Mouse (Mus musculus) intestine, embryonic 14.5 days (tissue): ENCODE results near the gene Arhgap27. TPM values are rescaled to one million over a fixed set of nuclear protein-coding genes. Genes with fewer than 3 reads are reported as not detected.

ENCODE experiments used
- ATAC-seq: fragments of 200-750 bp; cut with Nextera tagmentation; replicated peaks from 2 replicates; pipeline ENCODE4 v1.8.0; 2017; ENCODE audit warnings: low read depth, moderate number of reproducible peaks, moderate TSS enrichment, moderate library complexity; ENCODE audit not compliant: low FRiP score, low TSS enrichment
- DNase-seq: peaks from one replicate; pipeline ENCODE4 v3.0.0-alpha.2; 2018; ENCODE audit warnings: low spot score
- H3K27ac ChIP-seq: fragments of 300-500 bp; sonication (generic); 2 replicates; pipeline ENCODE4 v1.5.1; 2014; ENCODE audit warnings: low read depth, mild to moderate bottlenecking, control low read depth
- H3K27me3 ChIP-seq: fragments of 300-500 bp; sonication (generic); replicated peaks from 2 replicates; pipeline ENCODE4 v1.6.1; 2014; ENCODE audit warnings: low read length, control low read depth; ENCODE audit not compliant: control insufficient read depth, insufficient read depth
- H3K36me3 ChIP-seq: fragments of 300-500 bp; sonication (generic); 2 replicates; pipeline ENCODE4 v1.6.1; 2014; ENCODE audit warnings: low read length, control low read depth; ENCODE audit not compliant: control insufficient read depth, insufficient read depth
- H3K4me1 ChIP-seq: fragments of 300-500 bp; sonication (generic); replicated peaks from 2 replicates; pipeline ENCODE4 v1.6.1; 2014; ENCODE audit warnings: low read length, control low read depth, mixed read lengths; ENCODE audit not compliant: control insufficient read depth, insufficient read depth
- H3K4me2 ChIP-seq: fragments of 300-500 bp; sonication (generic); 2 replicates; pipeline ENCODE4 v1.6.1; 2014; ENCODE audit warnings: low read length
- H3K4me3 ChIP-seq: fragments of 300-500 bp; sonication (generic); 2 replicates; pipeline ENCODE4 v1.5.1; 2014; ENCODE audit warnings: low read depth, low read length, control low read depth, mixed read lengths
- H3K9ac ChIP-seq: fragments of 300-500 bp; sonication (generic); 2 replicates; pipeline ENCODE4 v1.6.1; 2014; ENCODE audit warnings: mild to moderate bottlenecking, low read length
- H3K9me3 ChIP-seq: fragments of 300-500 bp; sonication (generic); 2 replicates; pipeline ENCODE4 v1.6.1; 2016; ENCODE audit warnings: low read length, control low read depth; ENCODE audit not compliant: control insufficient read depth
- WGBS: fragments of 180-500 bp; shearing (Covaris S2); extraction: QIAGEN DNeasy Blood & Tissue Kit; methylation state at CpG from one replicate; pipeline ENCODE4 v1.1.7; 2014; 5-methylcytosine and 5-hydroxymethylcytosine counted together
- polyA plus RNA-seq: library from polyadenylated mRNA; unstranded; fragments of >200 nt; fragmentation: Nextera tagmentation; extraction: Ambion mirVana; gene quantifications from 2 replicates; pipeline ENCODE4 v1.2.1, GENCODE M21; 2014

Arhgap27 gene
- polyA plus RNA-seq, 1 experiment from 2014 or later: 24.8 TPM

DNA sequence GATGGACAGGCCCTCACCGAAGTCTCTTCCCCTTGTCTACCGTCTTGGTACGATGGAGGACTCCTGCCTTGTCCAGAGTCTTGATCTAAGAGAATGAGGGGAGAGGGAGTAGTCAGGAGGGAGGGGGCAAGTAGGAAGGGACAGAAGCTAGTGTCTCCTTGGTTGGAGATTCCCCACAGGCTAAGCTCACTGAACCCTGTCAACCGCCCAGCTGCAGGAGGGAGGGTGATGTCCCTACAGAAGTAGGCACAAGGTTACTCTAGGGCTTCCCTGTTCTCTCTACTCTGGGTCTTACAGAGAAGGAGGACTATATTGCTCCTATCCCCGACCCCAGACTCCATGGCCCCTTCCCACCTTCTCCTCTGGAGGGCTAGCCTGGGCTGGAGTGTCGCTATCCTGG, 24.8 kb downstream of the Arhgap27 start:
- DNase-seq: no peak
- Histone ChIP-seq H3K36me3 (0 out of 2 replicates have a peak, but pooled peaks cover 3% of the 10 kb centered on the region), H3K4me3 (no peak overlapping the region), H3K9ac (no peak overlapping the region), H3K4me2 (no peak overlapping the region), H3K9me3 (no peaks in the 10 kb centered on the region), H3K27ac (no peak overlapping the region), H3K27me3 (peaks cover 8% of the 10 kb centered on the region), H3K4me1 (peaks cover 16% of the 10 kb centered on the region)
- ATAC-seq: no peak
- WGBS: 86% methylated on average over 6 of the region's 6 CpGs

DNA sequence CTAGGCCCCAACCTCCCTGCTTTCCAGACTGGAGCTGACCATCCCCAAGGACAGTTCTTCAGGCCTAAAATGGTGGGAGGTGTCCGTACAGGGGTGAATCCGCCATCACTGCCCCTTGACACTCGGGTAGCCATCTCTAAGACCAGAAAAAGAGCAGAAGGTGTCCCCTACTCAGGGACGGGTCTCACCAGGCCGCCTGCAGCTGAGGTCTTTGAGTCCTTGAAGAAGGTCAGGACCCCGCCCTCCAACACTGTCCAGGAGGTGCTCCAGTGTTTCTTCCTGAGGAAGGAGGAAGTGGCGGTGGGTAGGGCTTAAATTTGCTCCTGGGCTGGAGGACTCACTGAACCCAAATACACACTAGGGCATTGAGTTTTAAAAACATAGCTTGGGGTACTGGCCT, 25.4 kb downstream of the Arhgap27 start:
- DNase-seq (no peak), ATAC-seq (no peak)
- Histone ChIP-seq H3K27me3 (peaks cover 13% of the 10 kb centered on the region), H3K9ac (no peak overlapping the region), H3K9me3 (no peaks in the 10 kb centered on the region), H3K4me1 (peaks cover 16% of the 10 kb centered on the region), H3K36me3 (0 out of 2 replicates have a peak, but pooled peaks cover 3% of the 10 kb centered on the region), H3K27ac (no peak overlapping the region), H3K4me3 (no peak overlapping the region), H3K4me2 (no peak overlapping the region)
- WGBS: 80% methylated on average over 7 of the region's 7 CpGs

DNA sequence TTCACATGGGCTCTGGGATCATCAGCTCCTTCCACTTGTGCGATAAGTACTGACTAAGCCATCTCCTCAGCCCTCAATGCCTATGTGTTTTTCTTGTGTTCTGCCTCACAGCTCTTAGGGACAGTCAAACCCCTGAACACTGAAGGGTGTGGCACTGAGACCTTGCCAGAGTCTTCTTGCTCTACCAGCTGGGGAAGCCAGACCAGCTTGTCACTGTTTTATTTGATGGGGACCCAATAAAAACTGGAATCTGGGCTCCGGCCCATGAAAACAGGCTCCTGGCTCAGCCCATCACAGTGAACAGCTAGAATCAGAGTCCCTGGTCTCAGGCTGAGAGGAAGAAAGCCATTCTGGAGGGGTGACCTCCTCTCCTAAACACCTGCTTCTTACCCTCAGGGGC, 26.3 kb downstream of the Arhgap27 start:
- no peak for ATAC-seq
- no peak for DNase-seq
- Histone ChIP-seq H3K4me3 (no peak overlapping the region), H3K27me3 (peaks cover 19% of the 10 kb centered on the region), H3K27ac (no peak overlapping the region), H3K36me3 (0 out of 2 replicates have a peak, but pooled peaks cover 3% of the 10 kb centered on the region), H3K4me1 (peaks cover 18% of the 10 kb centered on the region), H3K9ac (no peak overlapping the region), H3K4me2 (no peak overlapping the region), H3K9me3 (no peaks in the 10 kb centered on the region)
- 87% methylated on average over 2 of the region's 2 CpGs for WGBS

DNA sequence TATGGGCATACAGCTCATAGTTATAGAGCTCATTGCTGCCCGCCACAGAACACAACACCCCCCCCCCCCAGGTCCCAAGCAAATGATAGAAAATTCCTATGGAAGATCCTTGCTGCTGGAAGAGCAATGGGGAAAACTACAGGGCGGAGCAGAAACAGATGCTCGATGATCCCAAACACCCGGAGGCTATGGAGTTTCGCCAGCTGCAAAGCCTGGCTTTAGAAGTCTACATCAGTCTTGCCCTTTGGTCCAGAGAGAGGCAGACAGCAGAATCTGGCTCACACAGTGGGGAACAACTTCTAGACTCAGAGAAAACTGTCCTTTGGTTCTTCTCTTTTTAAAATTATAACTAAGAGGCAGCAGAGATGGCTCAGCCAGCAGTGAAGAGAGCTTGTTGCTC, 27.9 kb downstream of the Arhgap27 start:
- Histone ChIP-seq H3K4me1 (peaks cover 16% of the 10 kb centered on the region), H3K4me2 (no peak overlapping the region), H3K9ac (no peak overlapping the region), H3K27ac (no peak overlapping the region), H3K4me3 (no peak overlapping the region), H3K9me3 (no peaks in the 10 kb centered on the region), H3K27me3 (peaks cover 19% of the 10 kb centered on the region), H3K36me3 (0 out of 2 replicates have a peak, but pooled peaks cover 3% of the 10 kb centered on the region)
- ATAC-seq: no peak
- no peak for DNase-seq
- 83% methylated on average over 5 of the region's 5 CpGs for WGBS

DNA sequence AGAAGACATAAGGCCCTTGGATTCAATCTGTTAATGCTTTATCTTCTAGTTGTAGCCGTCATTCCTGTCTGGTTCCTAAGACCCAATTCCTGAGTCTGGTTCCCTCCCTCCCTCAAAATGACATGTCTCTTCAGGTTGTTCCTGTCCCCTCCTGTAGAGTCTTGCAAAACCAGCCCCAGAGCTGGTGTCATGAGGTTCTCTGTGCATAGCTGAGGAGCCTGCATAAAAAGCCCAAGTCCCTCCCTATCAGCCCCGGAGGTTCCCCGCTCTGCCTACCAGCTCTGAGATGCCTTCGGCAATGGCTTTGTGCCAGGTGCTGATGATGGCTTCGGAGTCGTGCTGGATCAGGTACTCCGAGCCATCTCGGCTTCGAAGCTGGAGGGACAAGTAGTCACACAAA, 28.6 kb downstream of the Arhgap27 start:
- no peaks in the 10 kb centered on the region for H3K9me3 ChIP-seq
- no peak for DNase-seq
- H3K9ac ChIP-seq: no peak overlapping the region
- WGBS: 89% methylated on average over 9 of the region's 9 CpGs
- no peak overlapping the region for H3K27ac ChIP-seq
- H3K4me2 ChIP-seq: no peak overlapping the region
- 0 out of 2 replicates have a peak, but pooled peaks cover 3% of the 10 kb centered on the region for H3K36me3 ChIP-seq
- no peak overlapping the region for H3K4me3 ChIP-seq
- peaks cover 19% of the 10 kb centered on the region for H3K27me3 ChIP-seq
- peaks cover 10% of the 10 kb centered on the region; the same call in 1 of the 2 replicates for H3K4me1 ChIP-seq
- ATAC-seq: no peak

DNA sequence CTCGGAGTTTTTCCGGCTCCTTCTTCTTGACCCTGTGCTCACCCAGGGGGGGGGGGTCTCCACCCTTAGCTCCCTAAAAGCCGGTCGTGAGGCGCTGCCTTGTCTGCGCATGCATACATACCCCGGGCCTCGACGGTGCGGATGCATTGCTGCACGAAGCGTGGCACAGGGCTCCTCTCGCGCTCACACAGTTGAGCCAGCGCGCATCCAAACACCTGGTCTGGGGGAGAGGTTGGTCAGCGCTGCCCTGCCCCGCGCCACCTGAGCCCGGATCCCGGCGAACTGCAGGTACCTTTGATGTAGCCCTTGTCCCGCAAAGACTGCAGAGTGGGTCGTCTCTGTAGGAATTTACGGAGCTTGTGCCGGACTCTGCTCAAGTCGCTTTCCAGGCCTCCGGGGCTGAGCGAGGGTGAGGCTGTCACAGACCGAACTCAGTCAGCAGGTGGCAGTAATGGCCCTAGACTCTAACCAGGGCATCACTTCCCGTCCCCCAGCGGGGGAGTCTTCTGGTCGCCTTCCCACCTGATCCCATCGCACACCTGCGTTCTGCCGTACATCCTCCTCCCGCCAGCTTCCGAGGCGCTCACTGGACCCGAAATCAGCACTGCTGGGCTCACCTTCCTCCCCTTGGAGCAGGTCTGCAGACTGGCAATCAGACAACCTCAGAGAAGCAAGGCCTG, 29.6 kb downstream of the Arhgap27 start:
- DNase-seq (peak; percentile 79), ATAC-seq (0 out of 2 replicates have a peak, but pooled peaks have one; percentile 7)
- Histone ChIP-seq H3K9ac (no peak overlapping the region), H3K4me3 (peak overlapping the region; percentile 20; the same call in 1 of the 2 replicates), H3K36me3 (0 out of 2 replicates have a peak, but pooled peaks cover 3% of the 10 kb centered on the region), H3K9me3 (no peaks in the 10 kb centered on the region), H3K27me3 (peaks cover 19% of the 10 kb centered on the region), H3K27ac (no peak overlapping the region), H3K4me2 (peak overlapping the region; percentile 44), H3K4me1 (peaks cover 3% of the 10 kb centered on the region; the same call in 1 of the 2 replicates)
- WGBS: 18% methylated on average over 40 of the region's 40 CpGs

DNA sequence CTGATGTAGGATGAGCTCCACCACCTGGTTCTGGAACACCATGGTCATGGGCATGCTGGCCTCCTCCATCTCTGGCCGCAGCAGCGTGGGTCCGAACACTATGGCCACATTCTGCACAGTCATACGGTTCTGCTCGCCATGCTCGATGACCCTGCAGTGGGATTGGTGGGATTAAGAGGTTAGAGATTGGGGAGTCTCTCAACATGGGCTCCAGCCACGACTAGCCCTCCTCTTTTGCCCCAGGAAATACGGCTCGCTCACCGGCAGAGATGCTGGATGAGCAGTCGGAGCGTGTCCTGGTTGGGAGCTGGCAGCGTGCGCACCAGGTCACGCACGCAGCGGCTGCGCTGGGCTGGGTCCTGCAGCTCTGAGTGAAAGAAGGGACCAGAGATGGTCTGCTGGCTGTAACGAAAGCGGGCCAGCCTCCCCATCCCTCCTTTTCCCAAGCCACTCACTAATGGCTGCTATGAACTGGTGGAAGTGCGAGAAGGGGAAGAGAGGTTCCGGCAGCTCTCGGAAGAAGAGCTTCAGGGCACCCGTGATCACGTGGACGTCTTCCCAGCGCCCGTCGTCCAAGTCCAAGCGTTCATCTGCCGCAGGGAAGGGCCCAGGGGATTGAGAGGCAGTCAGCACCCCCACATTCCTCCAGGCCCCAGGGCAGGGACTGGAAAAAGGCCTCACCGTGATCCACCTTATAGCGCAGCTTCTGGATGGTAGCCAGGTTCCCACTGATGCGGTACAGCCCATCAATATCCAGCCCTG, 30.4 kb downstream of the Arhgap27 start:
- Histone ChIP-seq H3K36me3 (0 out of 2 replicates have a peak, but pooled peaks cover 3% of the 10 kb centered on the region), H3K4me2 (peak overlapping the region; percentile 44), H3K9me3 (no peaks in the 10 kb centered on the region), H3K9ac (no peak overlapping the region), H3K27me3 (peaks cover 19% of the 10 kb centered on the region), H3K27ac (no peak overlapping the region), H3K4me3 (peak overlapping the region; percentile 20), H3K4me1 (peaks cover 3% of the 10 kb centered on the region; the same call in 1 of the 2 replicates)
- no peak; the same call in 1 of the 2 replicates for ATAC-seq
- DNase-seq: peak; percentile 62
- 34% methylated on average over 33 of the region's 34 CpGs for WGBS

DNA sequence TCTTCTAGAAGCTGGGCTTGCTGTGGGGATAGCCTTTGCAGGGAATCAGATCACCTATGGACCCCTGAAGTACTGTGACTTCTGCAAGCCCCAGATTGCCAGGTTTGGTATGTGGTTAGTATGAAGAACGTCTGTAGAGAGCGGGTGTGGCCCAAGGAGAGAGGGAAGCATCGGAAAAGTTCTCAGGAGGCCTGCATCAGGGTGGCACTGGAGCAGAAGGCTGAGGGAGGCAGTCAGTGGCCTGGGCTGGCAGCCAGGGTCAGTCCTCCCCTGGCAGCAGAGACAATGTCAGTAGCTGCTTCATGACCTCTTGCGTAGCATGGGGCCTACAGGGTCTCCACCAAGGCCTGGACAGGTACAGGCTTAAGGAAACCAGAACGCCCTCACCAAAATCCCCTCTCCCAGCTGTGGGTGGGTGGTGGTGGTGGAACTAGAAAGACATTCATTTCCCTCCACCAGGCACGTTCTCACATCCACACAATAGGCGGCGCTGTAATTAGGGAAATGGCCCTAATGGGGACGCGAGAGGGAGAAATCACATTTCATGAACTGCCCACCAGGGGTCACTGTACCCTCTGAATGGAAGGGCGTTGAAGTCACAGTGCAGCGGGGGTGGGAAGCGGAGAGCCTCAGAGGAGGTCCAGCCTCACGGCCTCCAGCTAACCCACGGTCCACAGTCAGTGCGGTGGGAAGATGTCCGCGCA, 31.2 kb downstream of the Arhgap27 start:
- no peak overlapping the region for H3K9ac ChIP-seq
- H3K27ac ChIP-seq: no peak overlapping the region
- H3K4me3 ChIP-seq: peak overlapping the region; percentile 20; the same call in 1 of the 2 replicates
- 32% methylated on average over 18 of the region's 18 CpGs for WGBS
- H3K36me3 ChIP-seq: 0 out of 2 replicates have a peak, but pooled peaks cover 3% of the 10 kb centered on the region
- H3K9me3 ChIP-seq: no peaks in the 10 kb centered on the region
- H3K27me3 ChIP-seq: peaks cover 19% of the 10 kb centered on the region
- DNase-seq (peak; percentile 90), ATAC-seq (peak; percentile 54)
- H3K4me1 ChIP-seq: peaks cover 3% of the 10 kb centered on the region; the same call in 1 of the 2 replicates
- H3K4me2 ChIP-seq: peak overlapping the region; percentile 44
